Mouse (Mus musculus) ovary, postnatal 14 days (tissue): ENCODE measurements at regions not wholly inside any gene's neighbourhood (a gene's known extent, or its start where the extent isn't known, plus 50 kb on each side); places are given as distances from the start of the nearest gene placed in this dataset.
"Not testable (repeated sequence)": the region's sequence is repeated elsewhere in the genome, so short reads cannot be mapped to it uniquely, and the experiment has no call there.

Source experiments
- DNase-seq: peaks from one replicate; pipeline ENCODE4 v3.0.0; 2022; ENCODE audit warnings: low spot score

DNA sequence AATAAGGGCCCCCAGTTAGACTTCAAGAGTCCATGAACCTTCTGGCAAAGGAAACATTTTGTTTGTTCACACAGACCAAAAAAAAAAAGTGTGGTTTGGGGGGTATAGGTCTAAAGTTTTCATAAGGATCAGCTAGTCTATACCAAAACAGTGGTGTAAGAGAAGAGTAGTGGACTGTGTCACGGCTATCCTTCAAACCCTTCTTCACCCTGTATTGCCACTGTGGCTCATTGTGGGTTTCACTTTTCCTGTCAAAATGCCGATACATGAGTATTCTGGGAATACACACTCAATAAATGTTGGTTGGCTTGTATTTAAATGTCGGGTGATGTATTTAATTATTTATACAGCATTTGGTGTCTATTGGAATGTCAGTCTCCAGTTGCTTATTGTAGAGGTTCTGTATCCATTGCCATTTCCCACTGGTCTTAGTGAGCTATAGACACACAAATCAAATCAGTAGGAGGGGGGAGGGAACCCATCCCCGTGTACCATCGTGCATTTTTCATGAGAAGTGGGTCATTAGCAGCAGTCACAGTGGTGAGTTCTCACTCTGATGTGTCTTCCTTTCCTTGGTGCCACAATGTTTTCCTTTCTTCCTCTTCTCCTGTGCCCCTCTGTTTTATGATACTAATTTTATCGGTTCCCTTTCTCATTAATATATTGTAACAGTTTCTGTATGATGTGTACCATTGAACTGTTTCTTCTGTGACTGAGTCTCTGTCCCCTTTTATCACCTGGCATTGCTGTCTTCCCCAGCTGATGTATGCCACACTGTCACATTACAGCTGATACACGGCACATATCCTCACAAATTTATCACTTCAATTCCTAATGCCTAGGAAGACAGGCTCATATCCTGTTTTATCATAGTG lies 187.8 kb upstream of the Tsc22d2 start:
- DNase-seq, result no peak

- DNase-seq, result no peak
Observed at GRCm38 (mm10) chr3:58227322-58227627, 187.2 kb upstream of the Tsc22d2 start.

- DNase-seq, result no peak
Observed at GRCm38 (mm10) chr3:58228189-58228588, 186.3 kb upstream of the Tsc22d2 start.

GRCm38 (mm10) chr3:58231746-58232145 lies 182.8 kb upstream of the Tsc22d2 start:
- no peak for DNase-seq

GRCm38 (mm10) chr3:58233296-58233695 lies 181.2 kb upstream of the Tsc22d2 start:
- DNase-seq, result no peak

DNA sequence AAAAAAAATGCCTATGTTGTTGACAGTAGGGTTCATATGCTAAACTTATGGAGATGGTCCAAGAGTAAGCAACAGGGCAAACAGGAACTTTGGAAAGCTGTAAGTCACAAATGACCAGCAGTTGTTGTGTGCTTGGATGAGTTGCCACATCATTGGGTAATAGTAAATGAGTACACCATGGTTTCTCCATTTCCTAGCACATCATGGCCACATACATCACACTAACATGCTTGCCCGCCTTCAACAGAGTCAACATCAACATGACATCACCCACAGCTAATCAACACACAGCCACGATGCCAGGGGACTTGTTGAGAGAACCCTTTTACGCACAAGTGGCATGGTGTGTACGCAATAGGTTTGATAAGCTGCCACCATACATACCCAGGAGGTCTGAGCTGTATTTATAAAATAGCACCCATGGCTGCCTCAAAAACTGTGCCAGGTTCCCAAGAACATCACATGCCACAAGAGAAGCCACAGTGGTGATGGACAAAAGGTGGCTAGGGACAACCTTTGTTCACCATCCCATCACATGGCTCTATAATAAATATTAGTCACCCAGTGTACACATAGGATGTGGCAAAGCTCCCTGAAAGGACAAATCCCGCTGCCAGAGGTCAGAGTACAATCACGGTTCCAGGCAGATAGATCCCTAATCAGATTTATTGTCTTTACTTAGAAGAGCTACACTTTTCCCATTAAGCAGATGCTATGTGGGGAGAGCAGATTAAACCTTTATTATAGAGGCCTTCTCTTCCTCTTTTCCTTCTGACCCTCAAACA lies 179.5 kb upstream of the Tsc22d2 start:
- DNase-seq, result no peak

DNA sequence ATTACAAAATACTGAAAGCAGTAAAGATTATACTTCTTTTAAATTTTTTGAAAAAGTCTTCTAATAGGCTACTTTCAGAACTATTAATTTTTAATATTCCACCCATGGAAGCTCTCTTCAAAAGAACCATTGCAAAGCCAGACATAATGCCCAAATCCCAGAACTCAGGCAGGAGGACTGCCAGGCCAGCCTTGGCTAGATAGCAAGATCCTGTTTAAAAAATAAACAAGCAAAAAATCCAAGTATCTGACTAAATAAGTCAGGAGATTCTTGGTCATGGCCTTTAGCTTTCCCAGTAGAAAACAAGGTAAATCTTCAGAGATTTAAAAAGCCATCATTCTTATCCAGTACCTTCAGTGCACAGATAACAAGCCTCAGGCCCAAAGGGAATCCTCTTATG lies 176.4 kb upstream of the Tsc22d2 start:
- DNase-seq, result no peak

DNA sequence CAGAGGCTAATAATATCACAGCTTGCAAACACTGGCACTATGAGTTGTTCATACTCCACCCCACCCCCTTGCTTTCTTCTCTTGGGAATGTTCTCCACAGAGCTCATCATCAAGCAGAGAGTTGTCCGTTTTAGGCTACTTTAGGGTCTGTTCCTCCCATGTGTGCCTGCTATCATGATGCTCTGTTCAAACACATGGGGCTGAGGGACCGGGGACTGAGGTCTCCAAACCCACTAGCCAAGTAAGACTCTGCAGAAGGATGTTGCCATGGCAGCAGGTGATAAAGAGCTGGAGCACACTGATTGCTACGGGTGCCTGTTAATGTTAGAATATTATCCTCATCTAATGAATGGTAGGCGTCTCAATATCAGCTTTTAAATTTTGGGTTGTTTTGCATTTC lies 173.7 kb upstream of the Tsc22d2 start:
- DNase-seq, result no peak

GRCm38 (mm10) chr3:58245361-58245760 lies 169.2 kb upstream of the Tsc22d2 start:
- DNase-seq, result no peak

- no peak for DNase-seq
Observed at GRCm38 (mm10) chr3:58247989-58248388, 166.5 kb upstream of the Tsc22d2 start.

DNA sequence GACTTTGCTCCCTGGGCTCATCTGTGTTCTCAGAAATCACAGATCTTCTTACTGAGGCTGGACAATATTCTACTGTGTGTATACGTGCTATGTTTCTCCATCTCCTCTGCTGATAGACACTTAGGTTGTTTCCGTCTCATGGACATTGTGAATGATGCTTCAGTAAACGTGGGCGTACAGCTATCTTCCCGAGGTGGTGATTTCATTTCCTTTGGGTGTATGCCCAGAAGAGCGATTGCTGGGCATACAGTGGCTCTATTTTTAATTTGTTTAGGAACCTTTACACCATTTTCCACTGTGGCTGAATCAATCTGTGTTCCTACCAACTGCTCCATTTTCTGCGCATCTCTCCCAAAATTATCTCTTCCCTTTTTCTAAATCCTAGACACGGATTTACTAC lies 160.6 kb upstream of the Tsc22d2 start:
- DNase-seq, result no peak

DNA sequence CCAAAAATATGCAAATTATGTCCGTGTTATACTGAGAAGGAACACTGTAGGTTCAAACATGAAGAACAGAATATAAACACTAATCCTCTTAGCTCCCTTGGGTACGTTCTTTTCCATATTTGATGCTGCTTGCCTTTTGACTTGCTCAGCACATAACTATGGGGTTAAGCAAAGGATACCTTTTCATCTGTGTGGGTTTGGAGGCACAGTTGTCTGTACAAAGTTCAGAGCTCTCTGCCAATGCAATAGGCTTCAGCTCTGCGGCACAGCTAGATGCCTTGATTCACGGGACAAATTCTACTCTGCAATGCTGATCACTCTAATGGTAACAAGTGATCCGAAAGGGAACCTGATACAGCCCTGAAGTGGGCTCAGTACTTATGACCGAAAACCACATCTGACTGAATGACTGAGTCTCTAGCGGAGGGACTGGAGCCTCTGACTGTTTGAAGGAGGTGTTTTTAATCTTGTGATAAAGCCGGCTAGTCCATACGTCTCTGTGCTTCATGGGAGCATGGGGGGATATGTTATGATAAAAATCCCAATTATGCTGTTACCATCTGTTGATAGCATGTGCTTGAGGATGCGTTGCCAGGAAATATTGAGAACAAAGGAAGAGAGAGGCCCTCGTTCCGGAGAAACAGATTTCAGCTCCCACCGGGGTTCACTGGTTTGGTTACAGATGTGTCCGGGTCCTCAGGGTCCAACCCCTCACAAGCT lies 146.7 kb upstream of the Tsc22d2 start:
- DNase-seq, result no peak

DNA sequence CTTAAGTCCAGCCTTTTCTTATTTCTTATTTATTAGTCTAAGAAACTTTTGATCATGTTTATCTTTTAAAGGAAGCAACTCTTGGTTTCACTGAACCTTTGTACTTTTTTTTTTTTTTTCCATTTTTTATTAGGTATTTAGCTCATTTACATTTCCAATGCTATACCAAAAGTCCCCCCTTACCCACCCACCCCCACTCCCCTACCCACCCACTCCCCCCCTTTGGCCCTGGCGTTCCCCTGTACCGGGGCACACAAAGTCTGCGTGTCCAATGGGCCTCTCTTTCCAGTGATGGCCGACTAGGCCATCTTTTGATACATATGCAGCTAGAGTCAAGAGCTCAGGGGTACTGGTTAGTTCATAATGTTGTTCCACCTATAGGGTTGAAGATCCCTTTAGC lies 143.1 kb upstream of the Tsc22d2 start:
- DNase-seq, result not testable (repeated sequence)

DNA sequence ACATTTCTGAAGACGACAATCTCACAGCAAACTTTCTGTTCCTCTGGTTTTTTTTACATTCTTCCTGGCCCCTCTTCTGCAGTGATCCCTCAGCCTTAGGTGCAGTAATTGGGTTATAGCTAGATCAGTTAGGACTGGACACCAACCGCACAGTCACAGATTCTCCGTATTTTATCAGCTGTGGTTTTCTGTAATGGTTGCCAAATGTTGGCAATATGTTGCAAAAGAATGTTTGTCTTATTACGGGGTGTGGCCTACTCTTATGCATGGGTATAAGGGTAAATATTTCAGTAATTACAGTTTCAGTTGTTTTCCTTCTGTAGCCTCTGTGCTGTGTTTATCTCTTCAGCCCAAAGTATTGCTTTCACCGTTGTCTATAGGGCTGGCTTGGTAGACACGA lies 133.2 kb upstream of the Tsc22d2 start:
- DNase-seq, result no peak

GRCm38 (mm10) chr3:58284371-58284770 lies 130.1 kb upstream of the Tsc22d2 start:
- not testable (repeated sequence) for DNase-seq

- no peak for DNase-seq
Observed at GRCm38 (mm10) chr3:58295810-58296209, 118.7 kb upstream of the Tsc22d2 start.

DNA sequence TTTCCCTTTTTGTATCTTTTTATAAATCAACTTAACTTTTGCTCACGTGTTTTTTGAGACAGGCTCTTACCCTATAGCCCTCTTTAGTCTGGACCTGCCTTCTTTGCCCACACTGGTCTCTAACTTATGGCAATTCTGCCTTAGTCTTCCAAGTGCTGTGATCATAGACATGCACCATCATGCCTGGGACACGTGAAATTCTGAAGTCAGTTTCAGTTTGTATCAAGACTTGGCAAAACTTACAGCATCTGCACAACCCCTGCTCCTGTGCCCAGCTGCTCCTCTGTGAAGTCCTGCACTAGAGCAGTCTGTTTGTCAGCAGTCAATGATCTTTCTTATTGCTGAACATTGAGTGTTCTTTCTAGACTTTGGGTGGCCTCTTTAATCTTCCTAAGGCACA lies 114.3 kb upstream of the Tsc22d2 start:
- DNase-seq, result no peak

DNA sequence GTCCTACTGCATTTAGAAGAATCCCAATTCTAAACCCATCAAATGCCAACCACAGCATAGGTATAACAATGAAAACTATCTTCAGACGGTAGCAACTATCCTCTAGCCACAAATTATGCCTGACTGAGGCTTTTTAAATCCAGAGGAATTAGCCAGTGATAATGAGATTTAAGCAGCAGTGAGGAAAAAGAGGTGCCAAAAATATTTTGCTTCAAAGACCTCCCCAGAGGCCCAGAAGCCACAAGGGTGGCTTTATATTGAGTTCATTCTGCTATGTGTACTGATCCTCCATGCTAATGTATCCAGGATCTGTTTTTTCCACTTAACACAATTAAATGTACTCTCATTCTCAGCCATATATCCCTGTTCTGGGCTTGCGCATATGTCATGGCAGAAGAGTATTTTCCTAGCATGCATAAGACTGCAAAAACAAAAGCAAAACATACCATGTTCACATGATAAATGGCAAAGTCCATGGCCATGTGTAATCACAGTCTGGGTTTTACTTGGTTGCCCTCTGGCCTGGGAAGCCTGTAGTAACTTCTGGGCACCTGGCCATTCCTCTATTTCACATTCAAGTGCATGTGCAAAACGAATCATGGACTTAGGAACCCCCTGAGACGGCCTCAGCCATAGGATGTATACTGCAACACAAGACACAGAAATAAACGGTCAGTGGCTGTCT lies 113.6 kb upstream of the Tsc22d2 start:
- no peak for DNase-seq

DNA sequence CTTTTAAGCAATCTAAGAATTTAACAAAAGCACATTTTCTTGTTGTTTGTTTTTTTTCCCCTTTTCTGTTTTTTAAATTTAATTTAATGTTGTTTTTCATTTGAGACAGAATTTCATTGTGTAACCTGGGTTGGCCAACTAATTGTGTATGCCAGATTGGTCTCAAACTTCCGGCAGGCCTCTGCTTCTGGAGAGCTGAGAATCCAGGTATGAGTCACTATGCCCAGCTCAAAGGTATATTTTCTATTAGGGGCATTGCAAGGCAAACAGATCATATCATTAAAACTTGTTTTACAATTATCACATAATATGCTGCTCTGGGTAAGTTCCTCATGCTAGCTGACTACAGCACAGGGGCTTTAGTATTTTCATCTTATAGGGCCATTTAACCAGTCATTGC lies 112.2 kb upstream of the Tsc22d2 start:
- DNase-seq, result no peak

DNA sequence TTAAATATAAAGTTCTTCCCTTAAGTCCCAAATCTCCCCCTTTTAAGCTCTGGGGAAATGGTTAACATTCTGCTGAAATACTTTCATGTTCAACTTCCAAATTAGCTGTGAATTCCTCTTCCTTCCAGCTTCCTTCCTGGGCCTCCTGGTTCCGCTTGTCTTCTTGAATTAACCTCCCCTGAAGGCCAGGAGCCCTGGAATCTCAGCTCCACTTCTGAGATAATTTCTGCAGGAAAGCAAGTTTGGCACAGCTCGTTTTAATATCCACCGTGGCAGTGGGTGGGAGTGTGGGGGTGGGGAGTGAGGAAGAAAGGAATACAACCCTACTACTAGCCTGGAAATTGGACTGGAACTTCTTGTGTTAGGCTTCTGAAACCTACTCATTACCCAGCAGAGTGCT lies 110.8 kb upstream of the Tsc22d2 start:
- no peak for DNase-seq

DNA sequence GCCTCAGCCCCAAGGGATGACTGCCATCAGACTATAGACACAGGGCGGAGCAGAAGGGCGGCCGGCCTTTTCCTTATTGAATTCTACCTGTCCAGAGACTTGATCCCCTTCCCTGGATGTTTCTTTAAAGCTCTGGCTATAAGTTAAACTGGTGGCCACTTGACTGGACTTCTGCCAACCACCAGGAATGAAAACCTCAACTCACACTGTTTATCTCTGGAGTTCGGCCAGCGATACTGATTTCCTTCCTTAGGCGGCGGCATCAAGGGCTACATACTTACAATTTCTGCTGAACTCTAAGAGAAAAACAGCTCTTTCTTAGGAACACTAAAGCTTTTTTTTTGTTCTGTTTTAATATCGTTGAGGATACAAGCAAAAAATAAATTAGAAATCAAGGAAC lies 104.9 kb upstream of the Tsc22d2 start:
- DNase-seq, result no peak

- DNase-seq, result no peak
Observed at GRCm38 (mm10) chr3:58310390-58310789, 104.1 kb upstream of the Tsc22d2 start.
